Mouse (Mus musculus) E14TG2a.4 (cell line): ENCODE results near the gene Shb.

Source experiments
- CTCF ChIP-seq: conservative IDR thresholded peaks from 2 replicates; pipeline ENCODE4 v1.5.1; 2014; ENCODE audit warnings: low read length
- NANOG ChIP-seq: IDR thresholded peaks from 2 replicates; pipeline ENCODE4 v1.6.1; 2014; ENCODE audit warnings: borderline replicate concordance, low read length, mixed read lengths

DNA sequence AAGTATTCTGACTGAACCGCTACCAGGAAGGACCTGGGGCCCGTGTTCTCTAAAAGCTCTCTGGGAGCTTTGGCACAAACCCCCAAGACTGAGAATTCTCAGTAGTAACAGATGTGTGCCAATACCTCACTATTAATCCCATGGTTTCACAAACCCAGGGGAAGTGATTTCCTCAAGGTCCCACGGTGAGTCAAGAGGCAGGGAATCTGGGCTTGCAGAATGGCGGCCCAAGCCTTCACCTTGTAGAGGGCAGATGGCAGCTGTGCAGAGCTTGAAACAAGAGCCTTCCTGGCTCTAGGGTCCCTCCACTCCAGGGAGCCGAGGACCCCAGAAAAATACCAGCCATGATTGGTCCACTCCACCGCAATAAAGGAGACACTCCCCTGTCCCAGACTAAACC is 28.9 kb downstream of the Shb start:
- TF ChIP-seq CTCF: no peak
- no peak for TF ChIP-seq NANOG
